Mouse (Mus musculus): ENCODE measurements around the gene Rnf39. TPM values are rescaled to one million over a fixed set of nuclear protein-coding genes. Genes with fewer than 3 reads are reported as not detected.
A peak's percentile ranks its signal among the peaks of the same experiment; 100 is the strongest.
"Not testable (repeated sequence)": the region's sequence is repeated elsewhere in the genome, so short reads cannot be mapped to it uniquely, and the experiment has no call there.

Rnf39 gene
- polyA plus RNA-seq, 1 experiment from 2014 or later = 0.22 TPM

DNA sequence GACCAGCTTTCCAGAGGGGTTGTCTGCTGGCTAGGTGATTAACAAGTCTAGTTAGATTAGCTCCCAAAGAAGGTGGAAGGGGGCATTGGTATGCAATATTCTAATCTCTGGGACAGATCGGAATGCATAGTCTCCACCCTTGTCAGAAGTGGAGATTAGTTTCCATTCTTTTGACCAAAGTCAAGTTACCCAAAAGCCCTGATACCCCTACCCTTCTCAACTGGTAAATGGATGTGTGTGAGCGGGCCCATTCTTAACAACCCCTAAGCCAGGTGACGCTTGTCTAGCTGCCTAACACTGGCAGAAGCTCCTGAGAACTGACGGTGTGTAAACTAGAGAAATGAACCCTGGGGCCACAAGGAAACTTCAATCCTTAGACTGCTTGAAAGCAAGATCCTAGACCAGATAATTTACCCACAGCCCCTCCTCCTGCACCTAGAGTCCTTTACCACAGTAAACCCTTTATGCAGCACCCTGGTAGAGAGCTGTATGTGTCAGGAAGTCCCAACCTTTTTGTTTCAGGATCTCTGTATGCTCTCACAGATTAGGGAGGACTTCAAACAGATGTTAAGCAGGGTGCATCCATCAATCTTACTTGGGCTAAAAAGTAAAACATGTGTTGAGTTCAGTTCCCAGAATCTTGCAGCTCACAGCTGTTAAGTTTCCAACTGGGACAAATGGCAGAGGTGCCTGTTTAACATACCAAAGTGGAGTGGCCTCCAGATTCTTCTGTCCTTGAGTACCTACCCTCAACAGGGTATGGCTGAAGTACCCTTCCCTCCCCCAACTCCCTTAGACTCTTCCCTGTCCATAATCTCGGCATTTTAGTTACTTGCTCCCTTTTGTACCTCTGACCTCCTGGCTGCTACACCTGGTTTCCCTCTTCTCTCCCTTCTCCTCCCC is 39.8 kb downstream of the Rnf39 start:
- no peak overlapping the region for H3K4me2 ChIP-seq (ENCODE audit: low read depth, low read length)
- H3K4me1 ChIP-seq (ENCODE audit: control insufficient read depth, insufficient read depth, low read length) = peaks cover 7% of the 10 kb centered on the region
- no peaks in the 10 kb centered on the region for H3K36me3 ChIP-seq (ENCODE audit: control insufficient read depth, insufficient read depth)
- peaks cover 3% of the 10 kb centered on the region for H3K27me3 ChIP-seq (ENCODE audit: control insufficient read depth, insufficient read depth, low read length)
- no peaks in the 10 kb centered on the region for H3K9me3 ChIP-seq (replicated peaks; ENCODE audit: control insufficient read depth, low read length)
- no peak overlapping the region for H3K27ac ChIP-seq (ENCODE audit: low read length)
- H3K4me3 ChIP-seq (ENCODE audit: low read length) = no peak overlapping the region
- 43% methylated on average over 5 of the region's 5 CpGs for WGBS
- H3K9ac ChIP-seq (ENCODE audit: low read length) = no peak overlapping the region
- peak; percentile 41; the same call in 1 of the 2 replicates for ATAC-seq (replicated peaks; ENCODE audit: extremely low read depth, insufficient read depth, low FRiP score)

DNA sequence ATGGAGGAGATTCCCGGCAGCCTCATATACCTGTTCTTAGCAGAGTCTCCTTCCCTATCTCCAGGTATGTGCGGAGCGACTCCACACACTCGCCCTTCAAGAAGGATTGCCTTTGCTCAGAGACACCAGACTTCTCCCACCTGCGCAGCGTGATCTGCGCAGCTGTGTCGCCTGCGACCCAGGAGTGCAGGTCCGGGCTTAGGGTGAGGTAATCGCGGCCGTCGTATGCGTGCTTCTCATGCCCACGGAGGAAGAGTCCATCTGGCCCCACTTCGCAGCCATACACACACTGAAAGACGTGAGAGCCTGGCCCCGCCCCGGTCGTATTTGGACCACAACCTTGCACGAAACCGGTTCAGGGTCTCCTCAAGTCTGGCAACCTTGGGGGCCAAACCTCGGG is 45.8 kb downstream of the Rnf39 start:
- peak overlapping the region; percentile 37 for H3K4me3 ChIP-seq (ENCODE audit: low read length)

DNA sequence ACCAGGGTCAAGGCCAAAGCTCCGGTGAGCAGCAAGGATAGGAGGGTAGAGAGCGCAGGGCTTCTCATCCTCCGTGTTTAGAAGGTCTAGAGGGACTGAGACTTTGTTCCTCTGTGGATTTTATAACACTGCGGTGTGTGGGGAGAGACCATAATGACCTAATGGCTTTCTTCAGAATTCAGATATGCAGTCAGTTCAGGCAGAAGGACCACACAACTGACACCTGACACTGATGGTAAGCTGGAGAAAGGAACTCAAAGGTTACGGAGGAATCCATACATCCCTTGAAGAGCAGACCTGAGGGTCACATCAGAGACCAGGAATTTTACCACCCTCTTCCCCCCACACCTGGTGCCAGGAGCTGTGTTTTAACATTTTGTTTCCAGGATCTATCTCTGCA is 46.7 kb downstream of the Rnf39 start, which contains the start of gene H2-M5:
H2-M5 (minus strand) TSS at position 101 of the 400 bp plus-strand sequence.
- Histone ChIP-seq H3K9ac (ENCODE audit: low read length) (no peak within 1 kb of the TSS), H3K27ac (ENCODE audit: low read length) (no peak within 1 kb of the TSS), H3K9me3 (replicated peaks; ENCODE audit: control insufficient read depth, low read length) (no peaks in the 10 kb centered on the region), H3K36me3 (ENCODE audit: control insufficient read depth, insufficient read depth) (no peaks in the 10 kb centered on the region), H3K4me2 (ENCODE audit: low read depth, low read length) (peak within 1 kb of the TSS; percentile 56), H3K4me3 (ENCODE audit: low read length) (peak within 1 kb of the TSS; percentile 37), H3K4me1 (ENCODE audit: control insufficient read depth, insufficient read depth, low read length) (peaks cover 4% of the 10 kb centered on the region; the same call in 1 of the 2 replicates), H3K27me3 (ENCODE audit: control insufficient read depth, insufficient read depth, low read length) (peaks cover 17% of the 10 kb centered on the region)
- no peak for ATAC-seq (replicated peaks; ENCODE audit: extremely low read depth, insufficient read depth, low FRiP score)
- WGBS = 32% methylated on average over 5 of the region's 5 CpGs

More for the DNA sequence above, 45.8 kb downstream of the Rnf39 start:
- Histone ChIP-seq H3K4me2 (ENCODE audit: low read depth, low read length) (peak overlapping the region; percentile 56), H3K9me3 (replicated peaks; ENCODE audit: control insufficient read depth, low read length) (no peaks in the 10 kb centered on the region), H3K4me1 (ENCODE audit: control insufficient read depth, insufficient read depth, low read length) (peaks cover 4% of the 10 kb centered on the region; the same call in 1 of the 2 replicates), H3K27me3 (ENCODE audit: control insufficient read depth, insufficient read depth, low read length) (peaks cover 17% of the 10 kb centered on the region), H3K9ac (ENCODE audit: low read length) (no peak overlapping the region), H3K36me3 (ENCODE audit: control insufficient read depth, insufficient read depth) (no peaks in the 10 kb centered on the region), H3K27ac (ENCODE audit: low read length) (no peak overlapping the region)
- WGBS = 9% methylated on average over 24 of the region's 24 CpGs
- ATAC-seq (replicated peaks; ENCODE audit: extremely low read depth, insufficient read depth, low FRiP score) = no peak; the same call in 1 of the 2 replicates

DNA sequence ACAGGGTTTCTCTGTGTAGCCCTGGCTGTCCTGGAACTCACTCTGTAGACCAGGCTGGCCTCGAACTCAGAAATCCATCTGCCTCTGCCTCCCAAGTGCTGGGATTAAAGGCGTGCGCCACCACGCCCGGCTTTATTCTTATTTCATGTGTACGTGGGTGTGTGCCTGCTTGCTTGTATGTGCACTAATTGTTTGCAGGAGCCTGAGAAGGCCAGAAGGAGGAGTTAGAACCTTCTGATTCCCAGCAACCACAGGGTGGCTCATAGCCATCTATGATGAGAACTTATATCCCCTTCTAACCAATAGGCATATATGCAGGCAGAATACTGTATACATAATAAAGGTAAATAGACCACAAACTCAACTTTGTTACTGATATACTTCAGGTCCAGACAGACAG is 47.9 kb downstream of the Rnf39 start:
- H3K36me3 ChIP-seq (ENCODE audit: control insufficient read depth, insufficient read depth); H3K9ac ChIP-seq (ENCODE audit: low read length); H3K4me3 ChIP-seq (ENCODE audit: low read length); H3K4me2 ChIP-seq (ENCODE audit: low read depth, low read length); H3K4me1 ChIP-seq (ENCODE audit: control insufficient read depth, insufficient read depth, low read length); H3K9me3 ChIP-seq (replicated peaks; ENCODE audit: control insufficient read depth, low read length); ATAC-seq (replicated peaks; ENCODE audit: extremely low read depth, insufficient read depth, low FRiP score); H3K27ac ChIP-seq (ENCODE audit: low read length): not testable (repeated sequence)
- H3K27me3 ChIP-seq (ENCODE audit: control insufficient read depth, insufficient read depth, low read length) = peaks cover 17% of the 10 kb centered on the region
- WGBS = 97% methylated on average over 6 of the region's 6 CpGs

DNA sequence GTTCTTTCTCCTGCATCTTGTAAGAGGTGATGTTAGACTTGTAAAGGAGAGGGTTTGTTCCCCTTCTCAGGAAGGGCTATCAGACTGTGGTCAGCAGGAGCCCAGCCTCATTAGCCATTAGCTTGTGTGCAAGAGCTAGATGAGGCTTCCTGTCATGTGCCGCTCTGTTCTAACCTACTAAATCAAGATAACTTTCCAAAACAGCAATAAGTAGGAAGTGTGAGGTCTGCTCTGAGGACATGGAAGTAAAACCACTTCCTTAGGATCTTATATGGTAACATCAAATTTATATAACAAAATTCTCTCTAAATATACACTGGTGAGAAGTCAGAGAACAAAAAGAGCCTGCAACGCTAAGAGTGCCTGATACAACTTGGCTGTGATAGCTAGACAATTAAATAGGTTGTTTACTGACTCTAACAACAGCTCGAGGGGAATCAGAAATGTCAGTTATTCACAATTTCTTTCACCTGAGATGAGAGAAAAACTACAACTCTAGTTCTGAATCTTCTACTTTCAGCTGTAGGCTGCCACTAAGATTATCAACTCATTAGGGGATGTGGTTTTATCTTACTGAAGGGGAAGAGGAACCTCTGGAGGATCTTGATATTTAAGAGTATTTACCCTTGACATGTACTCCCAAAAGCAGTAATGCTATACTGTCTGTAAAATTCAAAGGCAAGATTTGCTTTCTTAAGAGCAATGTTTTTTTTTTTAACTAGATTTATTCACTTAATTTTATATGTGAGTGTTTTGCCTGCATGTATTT is 49.8 kb downstream of the Rnf39 start:
- no peak overlapping the region for H3K27ac ChIP-seq (ENCODE audit: low read length)
- peaks cover 4% of the 10 kb centered on the region; the same call in 1 of the 2 replicates for H3K4me1 ChIP-seq (ENCODE audit: control insufficient read depth, insufficient read depth, low read length)
- H3K27me3 ChIP-seq (ENCODE audit: control insufficient read depth, insufficient read depth, low read length) = peaks cover 14% of the 10 kb centered on the region
- no peak overlapping the region for H3K4me3 ChIP-seq (ENCODE audit: low read length)
- 57% methylated on average over 3 of the region's 3 CpGs for WGBS
- no peak for ATAC-seq (replicated peaks; ENCODE audit: extremely low read depth, insufficient read depth, low FRiP score)
- H3K9me3 ChIP-seq (replicated peaks; ENCODE audit: control insufficient read depth, low read length) = no peaks in the 10 kb centered on the region
- no peak overlapping the region for H3K9ac ChIP-seq (ENCODE audit: low read length)
- H3K36me3 ChIP-seq (ENCODE audit: control insufficient read depth, insufficient read depth) = no peaks in the 10 kb centered on the region
- no peak overlapping the region for H3K4me2 ChIP-seq (ENCODE audit: low read depth, low read length)

DNA sequence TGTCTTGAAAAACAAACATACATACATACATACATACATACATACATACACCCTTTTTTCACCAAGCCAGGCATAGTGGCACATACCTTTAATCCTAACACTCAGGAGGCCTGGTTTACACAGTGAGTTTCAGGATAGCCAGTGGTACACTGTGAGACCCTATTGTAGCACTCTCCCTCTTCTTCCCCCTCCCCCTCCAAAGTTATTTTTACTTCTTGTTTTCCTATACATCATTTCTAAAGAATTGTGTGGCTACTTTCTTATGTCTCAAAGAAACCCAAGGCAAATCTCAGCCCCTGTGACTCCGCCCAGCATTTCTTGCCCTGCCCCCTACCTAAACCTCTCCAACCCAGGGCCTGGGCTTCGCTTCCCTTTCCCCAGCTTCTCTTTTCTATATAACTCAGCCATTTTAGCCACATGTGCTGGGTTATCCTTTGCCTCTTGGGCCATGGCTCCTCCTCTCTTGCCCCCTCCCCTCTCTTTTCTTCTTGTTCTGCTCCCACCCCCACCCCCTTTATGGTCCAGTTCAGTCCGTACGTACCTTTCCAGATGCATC is 51.1 kb downstream of the Rnf39 start:
- H3K36me3 ChIP-seq (ENCODE audit: control insufficient read depth, insufficient read depth) = no peaks in the 10 kb centered on the region
- WGBS = 87% methylated on average over 4 of the region's 4 CpGs
- no peak overlapping the region for H3K4me3 ChIP-seq (ENCODE audit: low read length)
- peaks cover 2% of the 10 kb centered on the region; the same call in 1 of the 2 replicates for H3K27me3 ChIP-seq (ENCODE audit: control insufficient read depth, insufficient read depth, low read length)
- no peaks in the 10 kb centered on the region for H3K4me1 ChIP-seq (ENCODE audit: control insufficient read depth, insufficient read depth, low read length)
- H3K9me3 ChIP-seq (replicated peaks; ENCODE audit: control insufficient read depth, low read length) = no peaks in the 10 kb centered on the region
- no peak for ATAC-seq (replicated peaks; ENCODE audit: extremely low read depth, insufficient read depth, low FRiP score)
- H3K27ac ChIP-seq (ENCODE audit: low read length) = no peak overlapping the region
- H3K9ac ChIP-seq (ENCODE audit: low read length) = no peak overlapping the region
- no peak overlapping the region for H3K4me2 ChIP-seq (ENCODE audit: low read depth, low read length)

DNA sequence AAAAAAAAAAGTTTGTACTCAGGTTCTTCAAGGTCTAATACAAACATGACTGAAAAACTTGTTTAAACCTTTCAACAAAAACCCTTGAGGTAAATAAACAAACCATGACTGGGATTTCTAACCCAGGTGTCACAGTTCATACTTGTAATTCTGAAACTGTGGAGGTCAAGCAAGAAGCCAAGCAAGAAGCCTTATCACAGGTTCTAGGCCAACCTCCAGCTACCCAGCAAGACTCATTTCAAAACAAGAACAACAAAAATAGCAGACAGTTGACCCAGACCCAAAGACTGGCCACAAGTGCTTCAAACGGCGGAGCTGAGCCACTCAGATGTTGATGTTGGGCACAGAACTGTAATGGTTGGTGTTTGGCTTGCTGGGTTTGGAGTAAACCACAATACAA is 51.8 kb downstream of the Rnf39 start:
- 94% methylated on average over 2 of the region's 2 CpGs for WGBS
- ATAC-seq (replicated peaks; ENCODE audit: extremely low read depth, insufficient read depth, low FRiP score) = no peak

DNA sequence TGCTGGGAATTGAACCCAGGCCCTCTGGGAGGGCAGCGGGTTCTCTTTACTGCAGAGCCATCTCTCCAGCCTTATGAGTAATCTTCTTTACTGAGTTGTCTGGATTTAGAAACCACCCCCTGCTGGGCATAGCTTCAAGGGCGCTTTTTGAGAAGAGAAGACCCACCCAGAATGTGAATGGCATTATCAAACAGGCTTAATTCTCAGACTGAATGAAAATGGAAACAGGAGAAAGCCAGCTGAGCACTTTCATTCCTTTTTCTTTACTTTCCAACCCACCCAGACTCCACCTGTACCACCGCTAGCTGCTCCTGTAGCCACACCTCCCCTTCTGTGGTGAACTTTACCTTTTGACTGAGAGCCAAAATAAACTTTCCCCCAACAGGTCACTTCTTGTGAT is 52.7 kb downstream of the Rnf39 start:
- H3K4me2 ChIP-seq (ENCODE audit: low read depth, low read length) = no peak overlapping the region
- no peaks in the 10 kb centered on the region for H3K9me3 ChIP-seq (replicated peaks; ENCODE audit: control insufficient read depth, low read length)
- no peaks in the 10 kb centered on the region for H3K4me1 ChIP-seq (ENCODE audit: control insufficient read depth, insufficient read depth, low read length)
- no peak overlapping the region for H3K27ac ChIP-seq (ENCODE audit: low read length)
- H3K36me3 ChIP-seq (ENCODE audit: control insufficient read depth, insufficient read depth) = no peaks in the 10 kb centered on the region
- WGBS = 58% methylated on average over 3 of the region's 3 CpGs
- no peak for ATAC-seq (replicated peaks; ENCODE audit: extremely low read depth, insufficient read depth, low FRiP score)
- no peak overlapping the region for H3K9ac ChIP-seq (ENCODE audit: low read length)
- no peaks in the 10 kb centered on the region for H3K27me3 ChIP-seq (ENCODE audit: control insufficient read depth, insufficient read depth, low read length)
- H3K4me3 ChIP-seq (ENCODE audit: low read length) = no peak overlapping the region

More for the DNA sequence above, 51.8 kb downstream of the Rnf39 start:
- H3K4me2 ChIP-seq (ENCODE audit: low read depth, low read length) = no peak overlapping the region
- no peaks in the 10 kb centered on the region for H3K9me3 ChIP-seq (replicated peaks; ENCODE audit: control insufficient read depth, low read length)
- H3K9ac ChIP-seq (ENCODE audit: low read length) = no peak overlapping the region
- H3K4me3 ChIP-seq (ENCODE audit: low read length) = no peak overlapping the region
- H3K4me1 ChIP-seq (ENCODE audit: control insufficient read depth, insufficient read depth, low read length) = no peaks in the 10 kb centered on the region
- no peaks in the 10 kb centered on the region; the same call in 1 of the 2 replicates for H3K27me3 ChIP-seq (ENCODE audit: control insufficient read depth, insufficient read depth, low read length)
- no peak overlapping the region for H3K27ac ChIP-seq (ENCODE audit: low read length)
- H3K36me3 ChIP-seq (ENCODE audit: control insufficient read depth, insufficient read depth) = no peaks in the 10 kb centered on the region

All from heart, embryonic 16.5 days (tissue).